Mouse (Mus musculus): ENCODE measurements around the gene Teddm3.
"Not testable (repeated sequence)": the region's sequence is repeated elsewhere in the genome, so short reads cannot be mapped to it uniquely, and the experiment has no call there.

GRCm38 (mm10) chr16:21127666-21128065, 26.1 kb downstream of the Teddm3 start:
- not testable (repeated sequence) for TF ChIP-seq POLR2A (IDR thresholded peaks at IDR 0.05; ENCODE audit: low read depth, low read length); CTCF (IDR thresholded peaks at IDR 0.05; ENCODE audit: extremely low read depth, insufficient read length, insufficient replicate concordance, low read depth, low read length)

Measured in small intestine, adult 2 months (tissue).